Mouse (Mus musculus) G1E-ER4 (cell line): ENCODE results near the gene 1600014C10Rik. TPM values are rescaled to one million over a fixed set of nuclear protein-coding genes. Genes with fewer than 3 reads are reported as not detected.

Experiments used
- GATA1 ChIP-seq: IDR thresholded peaks from one replicate; pipeline ENCODE4 v1.8.0; 2012; ENCODE audit warnings: low read length, inconsistent platforms
- polyA plus RNA-seq: library from polyadenylated mRNA; stranded (reverse); fragments of >175 nt; gene quantifications from 2 replicates; pipeline ENCODE4 v1.2.3, GENCODE M21; 2012

The 1600014C10Rik gene
- polyA plus RNA-seq, 1 experiment, result 12.3 TPM

- TF ChIP-seq GATA1, result no peak
Measured at GRCm38 (mm10) chr7:38220866-38221265, 37.8 kb downstream of the 1600014C10Rik start.

DNA sequence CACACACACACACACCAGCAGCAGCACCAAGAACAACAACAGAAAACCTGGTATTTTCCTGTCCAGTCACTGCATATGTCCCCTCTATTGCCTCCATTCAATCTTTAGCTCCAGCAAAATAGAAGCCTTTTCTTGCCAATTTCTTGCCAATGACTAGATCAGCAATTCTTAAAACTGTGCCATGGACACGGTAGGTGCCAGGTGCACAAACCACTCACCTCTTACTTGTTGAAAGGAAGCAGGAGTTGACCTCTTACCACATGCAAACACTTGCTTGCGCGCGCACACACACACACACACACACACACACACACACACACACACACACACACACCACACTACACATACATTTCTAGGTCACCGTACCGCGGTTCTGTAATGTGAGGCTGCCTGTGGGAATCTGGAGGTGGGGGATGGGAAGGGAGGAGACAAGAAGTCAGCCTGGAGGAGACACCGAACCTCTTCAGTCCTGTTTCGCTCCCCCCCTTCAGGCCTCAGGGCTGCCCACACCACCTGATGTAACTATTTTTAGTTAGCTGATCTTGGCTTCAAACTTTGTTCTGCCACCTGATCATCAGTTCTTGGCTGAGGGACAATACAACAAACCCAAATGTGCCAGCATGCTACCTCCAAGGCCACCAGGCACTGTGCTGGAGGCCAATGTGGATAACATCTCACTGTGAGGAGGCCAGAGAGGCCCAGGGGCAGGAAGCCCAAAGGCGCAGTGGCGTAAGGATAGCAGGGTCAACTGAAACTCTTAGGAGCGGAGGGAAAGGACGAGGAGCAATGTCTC, 41.8 kb downstream of the 1600014C10Rik start:
- no peak for TF ChIP-seq GATA1

GRCm38 (mm10) chr7:38226226-38226625, 43.2 kb downstream of the 1600014C10Rik start:
- TF ChIP-seq GATA1, result no peak

DNA sequence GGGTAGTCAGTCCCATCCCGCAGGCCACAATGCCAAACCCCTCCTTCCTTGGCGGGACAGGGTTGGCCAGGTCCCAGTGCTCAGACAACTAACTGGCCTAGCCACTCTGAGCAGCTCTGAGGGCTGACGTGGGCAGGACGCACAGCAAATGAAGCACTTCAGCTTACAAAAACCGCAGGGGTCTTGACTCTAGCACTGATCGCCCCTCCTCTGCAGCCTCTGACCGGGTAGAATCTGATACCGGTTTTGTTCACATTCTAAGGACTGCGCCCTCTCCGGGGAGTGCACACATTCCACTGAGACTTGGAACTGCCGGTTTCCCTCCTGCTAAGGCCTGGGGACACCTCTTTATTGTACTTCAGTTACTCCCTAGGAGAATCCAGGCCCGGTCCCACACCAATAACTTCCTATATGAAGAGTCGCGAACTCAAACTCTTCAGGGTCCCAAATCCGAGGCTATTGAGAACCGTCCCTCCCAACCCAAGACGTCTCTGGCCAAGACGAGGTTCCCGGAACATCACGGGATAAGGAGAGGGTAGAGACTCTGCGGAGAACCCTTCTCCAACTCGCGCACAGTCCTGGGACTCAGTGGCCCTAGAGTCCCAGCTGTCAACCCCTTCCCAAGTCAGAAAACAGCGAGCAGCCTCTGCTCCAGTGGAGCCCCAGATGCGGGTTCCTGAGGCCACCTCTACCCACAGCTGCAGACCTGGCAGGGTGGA, 44.3 kb downstream of the 1600014C10Rik start:
- no peak for TF ChIP-seq GATA1

- no peak for TF ChIP-seq GATA1
Measured at GRCm38 (mm10) chr7:38227900-38228298, 44.9 kb downstream of the 1600014C10Rik start, which contains the start of gene Plekhf1. Plekhf1 (minus strand) TSS chr7:38228016.

DNA sequence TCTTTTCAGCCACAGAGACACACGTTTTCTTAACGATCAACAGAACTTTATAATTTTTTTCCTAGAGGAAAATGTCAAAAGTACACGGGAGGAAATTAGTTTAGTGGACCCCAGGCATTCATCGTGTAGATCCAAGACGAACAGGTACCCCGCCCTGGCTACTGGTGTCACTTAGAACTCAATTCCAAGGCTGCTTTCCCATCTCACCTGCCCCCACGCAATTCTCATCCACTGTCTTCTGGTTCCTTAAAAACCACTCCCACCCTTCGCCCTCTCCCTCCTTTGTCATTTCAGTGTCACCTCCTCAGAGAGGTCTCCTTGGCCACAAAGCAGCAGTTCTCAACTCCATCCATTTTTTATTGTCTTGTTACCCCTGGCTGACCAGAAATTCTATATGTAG, 45.3 kb downstream of the 1600014C10Rik start:
- no peak for TF ChIP-seq GATA1

- TF ChIP-seq GATA1, result no peak
Measured at GRCm38 (mm10) chr7:38230285-38230684, 47.3 kb downstream of the 1600014C10Rik start.

DNA sequence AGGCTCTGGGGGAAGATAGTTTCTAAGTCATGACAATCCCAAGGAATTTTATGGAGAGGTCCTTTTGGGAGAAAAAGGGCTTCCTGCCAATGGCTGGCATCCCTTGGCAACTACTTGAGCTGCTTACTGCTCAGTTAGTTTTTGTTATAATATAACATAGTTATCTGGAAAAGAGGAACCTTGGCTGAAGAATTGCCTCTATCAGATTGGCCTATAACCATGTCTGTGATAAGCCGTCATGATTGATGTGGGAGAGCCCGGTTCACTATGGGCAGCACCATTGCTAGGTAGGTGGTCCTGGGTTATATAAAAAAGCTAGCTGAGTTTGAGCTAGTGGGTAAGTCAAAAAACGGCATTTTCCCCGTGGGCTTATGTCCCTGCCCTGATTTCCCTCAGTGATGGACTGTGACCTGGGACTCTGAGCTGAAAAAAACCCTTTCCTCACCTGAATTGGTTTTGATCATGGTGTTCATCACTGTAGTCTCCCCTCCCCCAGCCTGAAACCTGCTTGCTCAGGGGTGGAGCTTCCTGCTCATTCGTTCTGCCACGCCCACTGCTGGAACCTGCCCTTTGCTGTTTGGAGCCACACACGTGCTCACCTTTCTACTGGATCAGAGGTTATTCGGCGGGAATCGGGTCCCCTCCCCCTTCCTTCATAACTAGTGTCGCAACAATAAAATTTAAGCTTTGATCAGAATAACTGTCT, 53.5 kb downstream of the 1600014C10Rik start:
- TF ChIP-seq GATA1, result no peak

DNA sequence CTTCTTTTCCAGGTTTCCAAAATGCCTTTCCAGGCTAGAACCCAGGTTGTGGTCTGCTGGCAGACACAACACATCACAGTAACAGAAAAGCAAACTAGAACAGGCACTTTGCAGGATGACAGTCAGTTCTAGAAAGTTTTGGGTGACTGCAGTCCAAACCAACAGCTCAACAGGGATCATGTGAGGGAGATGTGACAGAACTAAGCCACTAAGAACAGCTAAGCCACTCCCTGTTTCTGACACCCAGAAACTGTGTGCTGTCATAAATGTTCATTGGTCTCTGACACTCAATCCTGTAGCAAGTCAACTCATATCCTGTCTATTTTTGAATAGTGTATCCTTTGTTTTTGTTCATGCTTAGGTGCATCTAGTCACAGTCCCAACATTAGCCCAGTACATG, 54.1 kb downstream of the 1600014C10Rik start:
- no peak for TF ChIP-seq GATA1

DNA sequence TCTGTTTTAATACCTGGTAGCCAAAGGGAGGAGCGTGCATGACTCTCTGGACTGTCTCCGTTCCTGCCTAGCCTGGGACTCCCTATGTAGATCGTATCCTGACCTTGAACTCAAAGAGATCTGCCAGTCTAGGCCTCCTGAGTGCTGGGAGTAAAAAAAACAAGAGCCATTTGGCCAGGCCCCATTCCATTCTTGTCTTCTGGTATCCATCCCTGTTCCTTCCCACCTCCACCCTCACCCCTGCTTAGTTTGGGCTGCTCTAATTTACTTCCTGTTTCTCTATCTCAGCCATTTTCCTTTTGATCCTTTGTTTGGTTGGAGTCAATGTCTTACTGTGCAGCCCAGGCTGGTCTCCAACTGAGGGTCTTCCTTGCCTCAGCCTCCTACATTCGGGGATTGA, 59.4 kb downstream of the 1600014C10Rik start:
- no peak for TF ChIP-seq GATA1

Other genes with a start within 250 kb of the 1600014C10Rik start
- 49.1 and 67.6 TPM in 2 replicates for gene Uri1, start 159.7 kb upstream of the 1600014C10Rik start, polyA plus RNA-seq
- gene Ccne1, start 75.7 kb upstream of the 1600014C10Rik start, polyA plus RNA-seq, result 70.0 and 86.0 TPM in 2 replicates
- gene Plekhf1, start 44.8 kb downstream of the 1600014C10Rik start, polyA plus RNA-seq, result 0.02 TPM in 1 of 2 replicates, not detected in the other
- 4.0 and 25.8 TPM in 2 replicates for gene Pop4, start 88.2 kb downstream of the 1600014C10Rik start, polyA plus RNA-seq